Mouse (Mus musculus): Measurements from ENCODE around the gene Wdr66.

DNA sequence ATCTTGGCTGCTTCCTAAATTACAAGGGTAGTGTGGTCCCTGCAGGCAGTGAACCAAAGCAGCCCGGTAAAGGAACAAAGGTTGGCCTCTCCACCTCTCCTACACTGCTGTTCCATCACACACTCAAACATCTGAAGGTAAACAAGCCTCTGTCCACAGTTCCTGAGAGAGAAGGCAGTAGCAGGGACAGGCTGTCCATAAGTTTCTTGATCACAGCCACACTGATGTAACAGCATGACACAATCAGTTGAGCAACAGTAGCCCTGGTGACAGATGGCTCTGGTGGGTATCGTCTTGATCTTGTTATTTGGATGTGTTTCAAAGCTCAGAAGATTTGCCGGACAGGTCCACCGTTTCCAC, 28.9 kb upstream of the Wdr66 start:
- TF ChIP-seq POLR2A (IDR thresholded peaks at IDR 0.05; ENCODE audit: insufficient read depth, low read depth, low read length) = no peak
- no peak for TF ChIP-seq CTCF (IDR thresholded peaks at IDR 0.05)
- TF ChIP-seq EP300 (IDR thresholded peaks at IDR 0.05; ENCODE audit: insufficient read depth, low read depth, low read length) = no peak
